Mouse (Mus musculus): Measurements from ENCODE around the gene Fam20a. TPM values are rescaled to one million over a fixed set of nuclear protein-coding genes. Genes with fewer than 3 reads are reported as not detected.

Fam20a gene
- polyA plus RNA-seq, 1 experiment from 2014 or later, result 3.3 TPM

Other genes starting within 250 kb of the Fam20a start
- 4.1 and 4.2 TPM in 2 replicates for gene Arsg, start 248.9 kb downstream of the Fam20a start, polyA plus RNA-seq (2015; fragmentation: Nextera tagmentation; extraction: Ambion mirVana)
- gene Slc16a6, start 248.7 kb downstream of the Fam20a start, polyA plus RNA-seq (2015; fragmentation: Nextera tagmentation; extraction: Ambion mirVana), result 3.7 and 3.8 TPM in 2 replicates
- gene Wipi1, start 110.3 kb downstream of the Fam20a start, polyA plus RNA-seq (2015; fragmentation: Nextera tagmentation; extraction: Ambion mirVana), result 51.0 and 52.7 TPM in 2 replicates
- 346 and 360 TPM in 2 replicates for gene Prkar1a, start 72.9 kb downstream of the Fam20a start, polyA plus RNA-seq (2015; fragmentation: Nextera tagmentation; extraction: Ambion mirVana)
- not detected in 2 replicates for gene 1700012B07Rik, start 105.8 kb upstream of the Fam20a start, polyA plus RNA-seq (2015; fragmentation: Nextera tagmentation; extraction: Ambion mirVana)